Mouse (Mus musculus) left cerebral cortex, adult 2 months (tissue): ENCODE measurements at regions not wholly inside any gene's neighbourhood (a gene's known extent, or its start where the extent isn't known, plus 50 kb on each side); places are given as distances from the start of the nearest gene placed in this dataset.

Source experiments
- DNase-seq, 2 experiments: peaks; one replicate each; pipeline ENCODE4 v3.0.0; 2021 to 2022; ENCODE audit warnings: low spot score in 2 of 2, mixed read lengths in 1 of 2; ENCODE audit errors: extremely low spot score in 1 of 2
- H3K27ac ChIP-seq: fragments of 200-600 bp; 2 replicates; pipeline ENCODE4 v1.8.1; 2022
- H3K4me3 ChIP-seq: fragments of 200-600 bp; 2 replicates; pipeline ENCODE4 v1.8.1; 2022
- CTCF ChIP-seq: fragments of 200-600 bp; IDR thresholded peaks from 2 replicates; pipeline ENCODE4 v1.8.1; 2022; ENCODE audit warnings: antibody characterized with exemption, mild to moderate bottlenecking, moderate library complexity
- intact Hi-C: fragments of 180-260 bp; cut with DNase I; formaldehyde crosslinking; loops from one replicate; pipeline ENCODE4 v1.15.1; 2025

DNA sequence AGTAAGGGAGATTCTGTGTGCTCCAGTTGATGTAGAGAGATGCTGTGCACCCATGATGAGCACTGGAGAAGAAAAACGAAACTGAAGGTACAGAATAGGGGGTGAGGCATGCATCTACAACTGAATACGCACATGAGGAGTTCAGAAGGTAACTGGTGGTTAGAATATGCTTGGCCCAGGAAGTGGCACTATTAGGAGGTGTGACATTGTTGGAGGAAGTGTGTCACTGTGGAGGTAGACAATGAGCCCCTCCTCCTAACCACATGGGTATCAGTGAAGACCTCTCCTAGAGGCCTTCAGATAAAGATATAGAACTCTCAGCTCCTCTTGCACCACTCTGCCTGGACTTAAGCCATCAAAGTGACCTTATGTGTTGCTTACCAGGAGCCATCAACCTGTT, 243.9 kb downstream of the En1 start:
- TF ChIP-seq CTCF, result no peak
- DNase-seq, result no peak
- intact Hi-C loops, result no loop called here
- H3K4me3 ChIP-seq, result no peak overlapping the region
- no peak overlapping the region for H3K27ac ChIP-seq

DNA sequence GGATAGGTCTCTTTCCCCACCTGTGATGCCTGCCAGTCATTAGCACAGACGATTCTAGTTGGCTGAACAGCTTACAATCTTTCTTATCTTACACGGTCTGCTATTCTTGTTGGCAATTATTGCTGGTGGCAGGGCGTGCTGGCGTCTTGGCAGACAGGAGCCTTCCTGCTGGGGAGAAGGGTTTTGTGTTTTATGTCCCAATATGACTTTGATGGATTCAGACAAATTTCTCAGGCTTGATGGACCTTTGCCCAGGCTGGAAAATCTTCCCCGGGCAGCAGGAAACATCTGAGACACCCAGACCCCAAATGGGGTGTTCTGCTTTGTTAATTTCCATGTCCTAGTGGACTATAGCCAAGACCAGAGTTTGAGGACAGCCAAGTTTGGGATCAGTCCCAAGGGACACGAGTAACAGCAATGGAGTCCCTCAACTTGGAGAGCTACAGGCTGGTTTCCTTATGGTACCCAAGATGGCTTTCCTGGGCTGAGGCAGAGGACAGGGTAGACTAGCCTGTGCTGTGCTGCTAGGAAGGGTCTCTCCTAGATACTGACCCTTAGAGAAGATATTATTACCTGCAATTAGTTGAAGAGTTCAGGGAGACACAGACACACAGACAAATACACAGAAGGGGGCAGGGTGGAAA, 249.8 kb downstream of the En1 start:
- no peak for DNase-seq
- intact Hi-C loops, result no loop called here
- no peak overlapping the region for H3K27ac ChIP-seq
- H3K4me3 ChIP-seq, result no peak overlapping the region
- no peak for TF ChIP-seq CTCF

DNA sequence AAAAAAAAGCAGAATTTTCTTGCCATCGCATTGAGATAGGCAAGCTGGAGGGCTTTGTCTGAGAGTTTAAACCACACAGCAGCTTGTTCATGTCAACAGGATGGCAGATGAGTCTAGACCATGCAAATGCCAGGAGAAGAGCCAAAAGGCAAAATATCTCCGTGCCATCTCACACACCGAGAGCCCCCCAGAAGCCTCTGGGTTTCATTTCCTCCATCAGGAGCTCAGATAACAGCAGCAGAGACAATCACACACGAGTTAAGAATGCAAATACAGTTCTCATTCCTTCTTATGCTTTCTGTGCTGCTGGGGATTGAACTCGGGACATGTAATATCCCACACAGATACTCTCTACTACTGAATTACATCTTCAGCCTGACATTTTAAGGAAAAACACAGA, 255.3 kb downstream of the En1 start:
- Histone ChIP-seq H3K27ac (no peak overlapping the region), H3K4me3 (no peak overlapping the region)
- intact Hi-C loops, result no loop called here
- TF ChIP-seq CTCF, result no peak
- no peak for DNase-seq

DNA sequence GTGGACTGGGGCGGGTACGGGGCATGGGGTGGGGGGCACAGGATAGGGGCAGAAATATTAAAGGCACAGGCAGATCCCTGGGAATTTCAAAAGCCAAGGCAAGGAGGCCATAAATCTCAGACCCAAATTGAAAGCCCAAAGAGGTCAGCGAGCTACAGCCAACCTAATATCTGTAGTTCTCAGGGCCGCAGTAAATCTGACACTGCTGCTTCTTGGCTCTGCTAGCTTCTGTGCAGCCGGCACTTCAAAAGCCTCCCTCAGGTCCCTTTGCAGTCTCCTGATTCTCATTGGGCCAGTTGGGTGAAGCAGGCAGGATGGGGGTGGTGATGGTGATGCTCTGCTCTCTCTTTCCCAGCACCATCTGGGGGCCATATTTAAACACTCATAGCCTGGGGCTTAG, 257.3 kb downstream of the En1 start:
- no peak for DNase-seq
- no peak for TF ChIP-seq CTCF
- intact Hi-C loops, result no loop called here
- H3K4me3 ChIP-seq, result no peak overlapping the region
- H3K27ac ChIP-seq, result no peak overlapping the region

DNA sequence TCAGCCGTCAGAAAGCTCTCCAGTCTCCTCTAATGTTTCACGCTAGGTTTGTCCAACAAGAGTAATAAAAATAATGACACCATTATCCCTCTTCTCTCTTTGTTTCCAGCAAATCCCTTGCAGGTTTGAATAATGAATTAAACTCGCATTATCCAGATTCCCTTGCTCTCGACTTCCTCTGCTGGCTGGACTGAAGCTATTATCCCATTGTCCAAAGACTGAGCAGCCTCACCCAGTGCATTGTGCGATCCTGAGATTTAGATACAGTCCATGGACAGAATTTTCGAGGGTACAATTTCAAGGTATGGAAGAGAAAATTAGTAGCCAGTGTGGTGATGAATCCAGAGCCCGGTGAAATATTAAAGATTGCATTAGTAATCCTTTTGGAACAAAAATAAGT, 270.3 kb downstream of the En1 start:
- no peak overlapping the region for H3K27ac ChIP-seq
- DNase-seq, result no peak
- no peak overlapping the region for H3K4me3 ChIP-seq
- TF ChIP-seq CTCF, result no peak; the same call in 1 of the 2 replicates
- intact Hi-C loops, result no loop called here

DNA sequence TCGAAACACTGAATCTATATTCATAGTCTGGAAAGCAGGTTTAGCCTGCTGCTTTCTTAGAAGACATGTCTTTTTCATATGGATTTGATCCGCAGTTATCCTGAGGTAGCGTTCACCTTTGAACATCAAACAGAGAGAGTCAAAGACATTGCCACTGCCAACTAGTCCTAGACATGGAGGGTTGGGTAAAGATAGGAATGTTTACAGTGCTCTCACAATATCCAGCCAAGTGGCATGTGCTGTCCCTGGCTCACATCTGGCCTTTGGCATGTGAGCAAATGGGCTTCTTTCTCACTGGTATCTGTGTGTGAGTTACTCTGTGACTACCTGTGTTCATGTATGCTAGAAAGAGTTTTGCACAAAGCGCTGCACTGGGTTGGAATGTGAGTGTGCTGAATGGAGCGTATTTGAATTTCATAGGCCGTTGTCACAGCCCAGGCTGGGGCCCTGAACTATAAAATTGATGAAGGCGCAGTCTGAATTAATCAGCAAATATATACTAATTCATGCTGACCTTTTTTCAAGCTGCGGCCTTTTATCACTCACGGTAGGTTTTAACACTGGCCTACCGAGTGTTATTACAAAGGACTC, 280.8 kb downstream of the En1 start:
- Histone ChIP-seq H3K27ac (no peak overlapping the region), H3K4me3 (no peak overlapping the region)
- no peak for TF ChIP-seq CTCF
- intact Hi-C loops, result no loop called here
- DNase-seq, result no peak

DNA sequence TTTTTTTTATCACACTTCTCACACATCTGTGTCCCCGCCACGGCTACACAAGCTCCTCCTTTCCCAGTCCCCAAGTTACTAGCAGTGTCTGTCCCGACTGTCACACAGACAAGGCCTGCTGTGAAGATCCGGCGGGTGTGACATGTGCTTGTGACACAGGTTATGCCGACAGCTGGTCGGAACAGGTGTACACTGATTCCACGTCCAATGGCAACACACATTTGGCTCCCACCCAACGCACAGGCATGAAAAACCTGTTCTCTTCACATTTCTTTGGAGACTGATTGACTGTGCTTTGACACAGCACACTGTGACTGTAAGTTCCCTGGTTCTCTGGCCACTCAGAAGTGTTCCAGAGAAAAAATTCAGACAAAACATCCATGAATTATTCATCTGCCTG, 281.4 kb downstream of the En1 start:
- H3K27ac ChIP-seq, result no peak overlapping the region
- no peak for TF ChIP-seq CTCF
- DNase-seq, result no peak
- H3K4me3 ChIP-seq, result no peak overlapping the region
- intact Hi-C loops, result no loop called here

DNA sequence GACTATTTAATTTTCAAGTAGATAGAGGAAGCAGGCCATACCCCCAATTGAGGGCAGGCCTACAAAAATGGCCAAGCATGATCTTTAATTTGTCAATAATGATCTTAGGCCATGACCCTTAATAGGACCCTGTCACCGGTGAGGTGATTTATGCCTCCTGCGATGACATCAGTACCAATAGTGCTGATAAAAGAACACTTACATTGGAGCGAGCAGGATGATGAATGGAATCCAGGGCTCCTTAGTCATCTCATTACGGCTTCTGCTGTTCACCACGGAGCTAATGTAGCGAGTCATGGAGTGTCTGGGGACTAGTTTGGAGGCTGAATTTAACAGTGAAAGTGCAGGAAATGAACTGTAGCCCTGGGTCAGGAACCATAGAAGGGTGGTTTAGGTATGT, 308.6 kb downstream of the En1 start:
- DNase-seq, result no peak
- intact Hi-C loops, result no loop called here
- no peak overlapping the region for H3K27ac ChIP-seq
- no peak overlapping the region for H3K4me3 ChIP-seq
- no peak for TF ChIP-seq CTCF

DNA sequence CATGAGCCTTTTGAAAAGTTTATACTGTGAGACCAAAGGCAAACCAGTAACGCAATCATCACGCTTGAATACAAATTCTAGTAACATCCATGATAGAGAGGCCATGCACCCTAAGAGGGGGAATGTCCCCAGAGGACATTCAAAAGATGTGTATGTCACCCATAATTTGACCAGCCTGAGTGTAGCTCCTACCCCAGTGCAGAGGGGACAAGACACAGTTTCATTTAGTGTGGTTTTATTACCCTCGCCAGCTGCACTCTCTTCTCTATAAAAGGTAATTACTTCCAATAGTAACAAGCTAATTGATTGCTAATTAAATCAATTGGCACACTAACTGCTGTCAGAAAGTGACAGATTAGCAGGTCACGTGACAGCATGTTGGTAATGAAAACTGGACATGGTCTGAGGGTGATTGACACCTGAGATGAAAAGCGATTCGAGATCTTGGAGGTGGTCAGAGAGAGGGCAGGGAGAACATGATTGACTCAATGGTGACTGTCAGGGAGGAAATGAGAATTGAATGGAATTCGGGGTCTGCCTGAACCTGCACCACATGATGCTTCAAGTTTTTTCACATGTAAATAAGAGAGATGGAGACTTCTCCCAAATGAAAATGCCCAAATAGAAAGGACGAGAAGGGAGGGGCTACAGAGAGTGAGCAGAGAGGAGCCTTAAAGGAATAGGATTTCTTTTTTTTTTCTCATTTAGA, 309.9 kb downstream of the En1 start:
- Histone ChIP-seq H3K4me3 (no peak overlapping the region), H3K27ac (no peak overlapping the region)
- TF ChIP-seq CTCF, result no peak
- no peak for DNase-seq
- intact Hi-C loops, result no loop called here

DNA sequence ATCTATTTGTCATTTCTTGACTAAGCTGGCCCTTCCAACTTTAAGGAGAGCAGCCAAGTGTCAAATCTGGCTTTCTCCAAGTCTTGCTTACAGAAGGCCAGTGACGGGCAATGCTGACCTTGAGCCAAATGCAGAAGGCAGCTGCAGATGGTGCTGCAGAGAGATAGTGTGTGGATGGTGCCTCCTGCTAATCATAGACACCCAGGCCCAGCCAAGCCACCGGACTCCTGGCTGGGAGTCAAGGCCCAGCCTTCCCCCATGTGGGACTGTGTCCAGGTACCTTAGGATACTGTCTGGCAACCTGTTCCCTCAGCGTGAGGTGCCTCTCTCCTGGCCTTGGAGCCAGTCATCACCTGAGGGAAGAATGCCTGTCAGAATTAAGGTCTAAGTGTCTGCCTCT, 319.3 kb downstream of the En1 start:
- DNase-seq, result no peak
- no peak for TF ChIP-seq CTCF
- Histone ChIP-seq H3K27ac (no peak overlapping the region), H3K4me3 (no peak overlapping the region)
- intact Hi-C loops, result no loop called here

DNA sequence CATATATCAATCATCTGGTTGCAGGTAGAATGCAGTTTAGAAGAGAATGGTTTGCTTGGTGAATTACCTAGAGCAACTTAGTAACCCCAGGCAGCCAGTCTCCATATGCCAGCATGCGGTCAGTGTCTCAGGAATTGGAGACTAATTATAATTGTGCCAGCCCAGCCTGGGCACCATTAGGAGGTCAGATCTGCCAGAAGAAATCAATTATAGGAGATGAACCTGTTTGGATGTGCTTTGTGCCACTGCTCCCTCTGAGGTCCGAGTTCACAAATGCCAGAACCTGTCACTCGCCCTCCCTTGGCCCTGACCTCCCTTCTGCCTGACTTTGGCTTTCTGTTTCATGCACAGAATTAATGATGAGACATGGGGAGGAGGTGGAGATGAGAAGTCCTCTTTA, 323.1 kb downstream of the En1 start:
- Histone ChIP-seq H3K27ac (no peak overlapping the region), H3K4me3 (no peak overlapping the region)
- no peak for TF ChIP-seq CTCF
- intact Hi-C loops, result no loop called here
- DNase-seq, result no peak

DNA sequence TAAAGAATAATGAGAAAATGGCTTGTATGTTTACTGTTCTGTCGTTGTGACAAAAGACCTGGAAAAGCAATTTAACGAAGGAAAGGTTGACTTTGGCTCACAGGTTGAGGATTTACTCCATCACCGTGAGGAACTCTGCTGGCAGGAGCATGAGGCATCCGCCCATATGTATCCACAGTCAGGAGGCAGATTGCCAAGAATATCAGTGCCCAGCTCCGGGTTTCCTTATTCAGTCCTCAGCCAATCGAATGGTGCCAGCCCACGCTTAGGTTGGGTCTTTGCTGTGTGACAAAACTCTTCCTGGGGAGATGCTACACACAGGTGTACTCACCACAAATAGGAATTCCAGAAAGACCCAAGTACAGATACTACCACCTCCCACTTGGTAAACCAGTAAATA, 327.9 kb downstream of the En1 start:
- intact Hi-C loops, result no loop called here
- TF ChIP-seq CTCF, result no peak
- no peak overlapping the region for H3K27ac ChIP-seq
- DNase-seq, result no peak
- no peak overlapping the region for H3K4me3 ChIP-seq

DNA sequence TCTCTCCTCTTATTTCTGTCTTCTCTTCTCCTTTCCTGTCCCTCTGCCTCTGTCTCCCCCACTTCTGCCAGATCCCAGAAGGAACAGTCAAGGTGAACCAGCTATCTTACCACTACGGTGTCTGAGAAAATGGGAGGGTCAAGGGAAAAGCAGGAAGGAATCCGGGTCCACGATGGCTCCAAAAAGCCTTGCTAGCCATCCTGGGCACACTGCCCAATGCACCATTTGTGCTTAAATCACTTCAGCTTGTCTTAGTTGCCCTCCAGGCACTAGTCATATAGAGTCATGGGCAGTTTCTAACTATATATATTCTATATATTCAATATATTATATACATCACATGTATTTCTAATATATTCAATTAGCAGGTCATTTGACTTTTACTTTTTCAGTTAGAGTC, 333.1 kb downstream of the En1 start:
- H3K27ac ChIP-seq, result no peak overlapping the region
- intact Hi-C loops, result no loop called here
- no peak for DNase-seq
- no peak overlapping the region for H3K4me3 ChIP-seq
- TF ChIP-seq CTCF, result no peak
